Mouse (Mus musculus): ENCODE measurements around the gene B3galt5. TPM values are rescaled to one million over a fixed set of nuclear protein-coding genes. Genes with fewer than 3 reads are reported as not detected.

B3galt5 gene
- total RNA-seq, 2 experiments from 2014 or later = 15.7 to 19.4 TPM

GRCm38 (mm10) chr16:96244496-96244895 lies 8.9 kb downstream of the B3galt5 start:
- intact Hi-C loops (cut with DNase I) = no loop called here

DNA sequence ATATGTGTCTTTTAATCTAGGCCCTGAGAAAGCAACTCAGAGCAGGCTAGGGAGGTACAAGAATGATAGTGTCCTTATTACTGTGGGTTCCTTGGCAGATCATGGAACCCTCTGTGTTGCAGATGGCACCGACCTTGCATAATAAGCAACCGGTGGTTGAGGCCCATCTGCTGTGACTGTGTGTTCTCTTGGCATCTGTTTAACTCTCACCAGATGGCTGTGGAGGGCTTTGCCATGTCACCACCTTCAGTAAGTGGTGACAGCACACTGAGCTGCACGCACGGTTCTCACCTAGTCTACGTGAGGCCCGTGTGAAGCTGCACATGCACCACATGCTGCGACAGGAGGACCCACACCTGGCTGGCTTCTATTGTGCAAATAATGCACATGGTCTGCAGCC lies 14.0 kb downstream of the B3galt5 start:
- intact Hi-C loops (cut with DNase I) = no loop called here
- DNase-seq (ENCODE audit: low spot score in 2 of 2) = peak; percentile 14 to 43

More at GRCm38 (mm10) chr16:96244496-96244895, 8.9 kb downstream of the B3galt5 start:
- no peak for DNase-seq (ENCODE audit: low spot score in 2 of 2)

- intact Hi-C loops (cut with DNase I) = no loop called here
- DNase-seq (ENCODE audit: low spot score in 2 of 2) = no peak
These were observed 16.5 kb downstream of the B3galt5 start for GRCm38 (mm10) chr16:96252146-96252545.

DNA sequence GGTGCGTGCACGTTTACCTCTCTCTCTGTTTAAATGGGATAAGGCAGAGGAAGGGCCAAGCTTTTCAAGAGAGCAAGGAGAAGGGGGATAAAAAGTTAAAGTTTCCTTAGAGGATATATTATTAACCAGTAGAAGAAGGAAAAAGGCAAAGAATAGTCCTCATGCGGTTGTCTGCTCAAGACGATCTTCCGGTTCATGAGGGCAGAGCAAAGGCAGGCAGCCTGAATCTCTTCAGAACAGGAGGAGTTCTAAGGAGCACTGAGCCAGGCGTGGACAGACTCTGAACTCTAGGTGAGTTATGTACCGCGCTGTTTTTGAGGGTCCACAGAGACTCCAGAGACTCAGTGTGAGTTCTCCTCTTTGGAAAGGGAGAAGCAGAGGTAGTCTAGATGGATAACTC lies 22.8 kb downstream of the B3galt5 start:
- DNase-seq (ENCODE audit: low spot score in 2 of 2) = no peak

DNA sequence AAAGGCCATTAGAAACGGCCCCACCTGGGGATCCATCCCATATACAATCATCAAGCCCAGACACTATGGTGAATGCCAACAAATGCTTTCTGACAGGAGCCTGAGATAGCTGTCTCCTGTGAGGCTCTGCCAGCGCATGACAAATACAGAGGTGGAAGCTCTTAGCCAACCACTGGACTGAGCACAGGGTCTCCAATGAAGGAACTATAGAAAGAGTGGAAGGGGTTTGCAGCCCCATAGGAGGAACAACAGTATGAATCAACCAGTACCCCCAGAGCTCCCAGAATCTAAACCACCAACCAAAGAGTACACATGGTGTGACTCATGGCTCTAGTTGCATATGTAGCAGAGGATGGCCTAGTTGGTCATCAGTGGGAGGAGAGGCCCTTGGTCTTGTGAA lies 36.1 kb downstream of the B3galt5 start:
- intact Hi-C loops (cut with DNase I) = no loop called here
- DNase-seq (ENCODE audit: low spot score in 2 of 2) = no peak

More for the DNA sequence above, 22.8 kb downstream of the B3galt5 start:
- intact Hi-C loops (cut with DNase I) = no loop called here

GRCm38 (mm10) chr16:96272929-96273619 lies 37.5 kb downstream of the B3galt5 start:
- intact Hi-C loops (cut with DNase I) = no loop called here
- DNase-seq (ENCODE audit: low spot score in 2 of 2) = peak in 1 of 2 experiments; percentile 32

DNA sequence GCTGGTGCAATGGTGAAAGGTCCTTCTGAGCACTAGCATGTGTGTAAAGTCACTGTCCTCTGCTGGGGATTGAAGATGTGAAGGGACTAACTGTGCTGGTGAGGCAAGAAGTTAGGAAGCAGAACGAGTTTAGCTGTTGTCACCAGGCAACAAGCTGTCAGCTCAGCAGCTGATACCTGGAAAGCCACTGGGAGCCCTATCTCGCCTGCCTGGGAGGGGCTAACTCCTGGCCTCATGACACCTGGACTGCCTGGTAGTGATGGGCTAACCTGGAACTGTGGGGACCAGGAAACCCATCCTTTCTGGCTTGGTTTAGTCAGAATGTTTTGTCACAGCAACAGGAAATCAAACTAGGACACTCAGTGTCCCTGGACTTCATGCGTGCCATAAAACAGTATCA lies 41.0 kb downstream of the B3galt5 start:
- no peak for DNase-seq (ENCODE audit: low spot score in 2 of 2)
- intact Hi-C loops (cut with DNase I) = no loop called here

- peak in 1 of 2 experiments; percentile 20 for DNase-seq (ENCODE audit: low spot score in 2 of 2)
- intact Hi-C loops (cut with DNase I) = loop anchor here (2.0 kb wide), 1 partner anchor 62 kb away; no protein-coding TSS in a partner anchor
These were observed 43.1 kb downstream of the B3galt5 start for GRCm38 (mm10) chr16:96278491-96279224.

GRCm38 (mm10) chr16:96280719-96281605 lies 45.4 kb downstream of the B3galt5 start:
- intact Hi-C loops (cut with DNase I) = loop anchor here (5.0 kb wide), 1 partner anchor 41 kb away; no protein-coding TSS in a partner anchor

DNA sequence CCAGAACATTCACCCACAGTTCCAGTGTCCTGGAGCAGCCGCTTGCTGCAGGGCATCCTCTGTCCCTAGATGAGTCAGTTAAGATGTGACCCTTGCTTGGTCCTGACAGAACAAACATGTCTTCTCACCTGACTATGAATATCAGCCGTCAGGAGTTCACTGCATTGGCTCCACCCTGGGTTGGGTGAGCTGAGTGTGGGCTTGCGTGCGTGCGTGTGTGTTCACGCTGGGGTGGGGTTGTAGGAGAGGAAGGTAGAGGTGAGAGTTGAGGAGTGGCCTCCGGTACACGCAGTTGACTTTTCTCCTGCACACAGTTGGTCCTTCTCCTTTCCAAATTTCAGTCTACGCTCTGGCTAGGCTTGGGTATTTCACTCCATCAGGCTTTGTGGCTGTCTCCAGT lies 47.0 kb downstream of the B3galt5 start:
- intact Hi-C loops (cut with DNase I) = loop anchor here (5.0 kb wide), 1 partner anchor 40 kb away; no protein-coding TSS in a partner anchor
- DNase-seq (ENCODE audit: low spot score in 2 of 2) = no peak

More at GRCm38 (mm10) chr16:96280719-96281605, 45.4 kb downstream of the B3galt5 start:
- peak; percentile 57 to 62 for DNase-seq (ENCODE audit: low spot score in 2 of 2)

DNA sequence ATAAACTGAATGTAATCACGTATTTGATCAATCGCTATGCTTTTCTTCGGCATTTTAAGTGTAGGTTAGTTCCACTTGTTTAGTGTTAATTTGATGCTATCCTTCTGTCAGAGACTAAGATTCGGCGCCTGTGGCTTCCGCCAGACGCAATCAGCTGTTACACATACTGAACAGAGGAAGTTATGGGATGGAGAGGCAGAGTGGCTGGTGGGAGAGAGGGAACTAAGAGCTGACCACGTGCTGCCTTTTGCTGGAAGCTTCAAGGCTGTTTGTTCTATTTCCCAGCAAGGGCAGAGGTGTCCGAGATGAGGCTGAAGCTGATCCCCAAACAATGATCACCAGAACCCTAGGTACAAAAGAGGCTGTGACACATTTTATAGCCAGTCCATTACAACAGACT lies 56.3 kb downstream of the B3galt5 start:
- DNase-seq (ENCODE audit: low spot score in 2 of 2) = no peak
- intact Hi-C loops (cut with DNase I) = no loop called here

DNA sequence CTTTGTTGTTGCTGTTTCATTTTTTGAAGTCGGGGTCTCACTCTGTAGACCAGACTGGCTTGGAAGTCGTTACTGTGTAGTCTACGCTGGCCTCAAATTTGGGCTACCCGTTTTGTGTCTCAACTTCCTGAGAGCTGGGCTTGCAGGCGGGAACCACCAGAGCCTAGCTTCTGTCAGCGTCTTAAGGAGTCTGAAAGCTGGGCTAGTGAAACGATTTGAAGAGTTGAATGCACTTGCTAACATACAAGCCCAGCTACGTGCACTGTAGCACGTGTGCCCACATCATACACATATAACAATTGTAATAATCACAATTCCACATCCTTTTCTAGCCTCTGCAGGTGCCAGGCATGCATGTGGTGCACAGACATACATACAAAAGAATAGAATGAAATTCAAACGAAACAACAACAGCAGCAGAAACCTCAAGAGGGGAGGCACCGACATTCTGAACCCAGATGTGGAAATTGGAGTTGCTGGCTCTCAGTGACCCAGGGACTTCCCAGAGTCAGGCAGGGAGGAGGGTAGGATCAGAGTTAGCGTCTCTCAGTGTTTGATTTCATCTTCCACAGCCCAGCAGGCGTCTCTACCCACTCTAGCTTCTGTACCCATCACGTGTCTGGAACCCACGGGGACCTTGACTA lies 57.1 kb downstream of the B3galt5 start:
- DNase-seq (ENCODE audit: low spot score in 2 of 2) = no peak
- intact Hi-C loops (cut with DNase I) = no loop called here

DNA sequence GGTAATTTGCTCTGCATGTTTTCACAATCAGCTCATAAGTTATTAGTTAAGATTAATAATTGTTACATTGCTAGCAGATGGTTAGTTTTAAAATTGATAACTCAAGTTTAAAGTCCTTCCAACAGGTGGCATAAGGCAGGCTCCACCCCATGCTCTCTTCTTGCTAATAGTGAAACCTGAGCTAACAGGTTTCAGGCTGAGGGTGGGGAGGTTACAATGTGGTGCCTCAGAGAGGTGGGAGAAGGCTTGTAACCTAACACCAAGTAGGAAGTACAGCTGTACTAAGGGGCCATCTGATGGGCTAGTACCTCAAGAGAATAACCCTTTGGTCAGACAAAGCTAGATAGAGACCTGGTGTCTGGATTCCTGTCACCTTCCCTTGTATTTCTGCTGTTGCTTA lies 62.5 kb downstream of the B3galt5 start:
- no peak for DNase-seq (ENCODE audit: low spot score in 2 of 2)
- intact Hi-C loops (cut with DNase I) = no loop called here

DNA sequence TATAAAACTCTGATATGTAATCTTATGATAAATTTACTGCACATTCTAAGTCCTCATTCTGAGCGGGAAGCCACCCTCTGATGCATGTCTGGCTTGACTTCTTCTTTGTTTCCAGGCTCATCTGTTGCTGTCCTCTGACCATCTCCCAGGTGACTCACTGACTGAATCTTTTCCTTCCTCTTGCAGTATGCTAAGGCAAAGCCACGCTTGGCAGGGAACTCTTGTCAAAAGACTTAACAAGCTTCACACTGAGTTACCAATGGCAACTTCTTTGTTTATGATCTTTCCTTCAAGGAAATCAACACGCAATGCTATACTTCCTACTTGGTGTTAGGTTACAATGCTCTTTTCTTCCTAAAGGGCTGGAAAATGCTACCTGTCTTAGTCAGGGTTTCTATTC lies 63.0 kb downstream of the B3galt5 start:
- no peak for DNase-seq (ENCODE audit: low spot score in 2 of 2)
- intact Hi-C loops (cut with DNase I) = no loop called here

GRCm38 (mm10) chr16:96303356-96303755 lies 67.8 kb downstream of the B3galt5 start:
- intact Hi-C loops (cut with DNase I) = no loop called here
- DNase-seq (ENCODE audit: low spot score in 2 of 2) = no peak

- no peak for DNase-seq (ENCODE audit: low spot score in 2 of 2)
- intact Hi-C loops (cut with DNase I) = no loop called here
These were observed 68.8 kb downstream of the B3galt5 start for GRCm38 (mm10) chr16:96304438-96304837.

GRCm38 (mm10) chr16:96306905-96307304 lies 71.3 kb downstream of the B3galt5 start:
- intact Hi-C loops (cut with DNase I) = no loop called here
- no peak for DNase-seq (ENCODE audit: low spot score in 2 of 2)

GRCm38 (mm10) chr16:96317803-96318202 lies 82.2 kb downstream of the B3galt5 start:
- no peak for DNase-seq (ENCODE audit: low spot score in 2 of 2)
- intact Hi-C loops (cut with DNase I) = no loop called here

DNA sequence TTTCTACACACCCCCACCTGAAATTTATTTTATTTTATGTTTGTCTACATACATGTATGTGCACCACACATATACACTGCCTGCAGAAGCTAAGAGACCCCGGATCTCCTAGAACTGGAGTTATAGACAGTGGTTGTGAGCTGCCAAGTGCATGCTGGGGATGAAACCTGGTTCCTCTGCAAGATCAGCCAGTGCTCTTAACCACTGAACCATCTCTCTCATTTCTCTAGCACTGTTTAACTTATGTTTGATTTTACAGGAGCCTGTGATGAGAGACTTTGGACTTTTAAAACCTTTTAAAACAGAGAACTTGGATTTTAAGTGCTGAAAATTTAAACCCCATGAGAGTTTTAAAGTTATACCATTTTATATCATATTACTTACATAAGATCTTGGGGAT lies 87.1 kb downstream of the B3galt5 start:
- intact Hi-C loops (cut with DNase I) = loop anchor here (5.0 kb wide), 1 partner anchor 40 kb away; no protein-coding TSS in a partner anchor
- DNase-seq (ENCODE audit: low spot score in 2 of 2) = no peak

Data from left cerebral cortex, postnatal 25 days (tissue).